Mouse (Mus musculus) heart, postnatal 0 days (tissue): ENCODE measurements at regions not wholly inside any gene's neighbourhood (a gene's known extent, or its start where the extent isn't known, plus 50 kb on each side); places are given as distances from the start of the nearest gene placed in this dataset.
A peak's percentile ranks its signal among the peaks of the same experiment; 100 is the strongest.

Source experiments
- ATAC-seq: fragments of 200-750 bp; cut with Nextera tagmentation; 2 replicates; pipeline ENCODE4 v1.8.0; 2017; ENCODE audit warnings: low read depth, moderate number of reproducible peaks, moderate library complexity; ENCODE audit not compliant: insufficient read depth
- DNase-seq: peaks from one replicate; pipeline ENCODE4 v3.0.0-alpha.2; 2016; ENCODE audit warnings: low spot score
- H3K27ac ChIP-seq: fragments of 300-500 bp; sonication (generic); 2 replicates; pipeline ENCODE4 v1.5.1; 2014; ENCODE audit warnings: low read depth, mild to moderate bottlenecking
- H3K27me3 ChIP-seq: fragments of 300-500 bp; sonication (generic); 2 replicates; pipeline ENCODE4 v1.6.1; 2014; ENCODE audit warnings: low read length, mixed read lengths; ENCODE audit not compliant: control insufficient read depth, insufficient read depth
- H3K36me3 ChIP-seq: fragments of 300-500 bp; sonication (generic); replicated peaks from 2 replicates; pipeline ENCODE4 v1.6.1; 2014; ENCODE audit warnings: low read length, mixed read lengths; ENCODE audit not compliant: control insufficient read depth, insufficient read depth
- H3K4me1 ChIP-seq: fragments of 300-500 bp; sonication (generic); 2 replicates; pipeline ENCODE4 v1.6.1; 2014; ENCODE audit warnings: antibody characterized with exemption; ENCODE audit not compliant: control insufficient read depth, insufficient read depth
- H3K4me2 ChIP-seq: fragments of 300-500 bp; sonication (generic); 2 replicates; pipeline ENCODE4 v1.6.1; 2014; ENCODE audit warnings: low read depth, mild to moderate bottlenecking, low read length, moderate library complexity
- H3K4me3 ChIP-seq: fragments of 300-500 bp; sonication (generic); 2 replicates; pipeline ENCODE4 v1.5.1; 2014; ENCODE audit warnings: low read depth, low read length
- H3K9ac ChIP-seq: fragments of 300-500 bp; sonication (generic); replicated peaks from 2 replicates; pipeline ENCODE4 v1.6.1; 2014; ENCODE audit warnings: low read depth, low read length, mixed read lengths
- H3K9me3 ChIP-seq: fragments of 300-500 bp; sonication (generic); replicated peaks from 2 replicates; pipeline ENCODE4 v1.6.1; 2016; ENCODE audit warnings: low read length; ENCODE audit not compliant: control insufficient read depth
- CTCF ChIP-seq: IDR thresholded peaks from 2 replicates; pipeline ENCODE4 v1.5.1; 2016; ENCODE audit warnings: antibody characterized with exemption, control low read depth, low read depth
- EP300 ChIP-seq: IDR thresholded peaks from 2 replicates; pipeline ENCODE4 v1.6.1; 2016; ENCODE audit warnings: antibody characterized with exemption, low read depth
- WGBS: fragments of 180-500 bp; shearing (Covaris S2); extraction: QIAGEN DNeasy Blood & Tissue Kit; methylation state at CpG from one replicate; pipeline ENCODE4 v1.1.7; 2014; 5-methylcytosine and 5-hydroxymethylcytosine counted together

DNA sequence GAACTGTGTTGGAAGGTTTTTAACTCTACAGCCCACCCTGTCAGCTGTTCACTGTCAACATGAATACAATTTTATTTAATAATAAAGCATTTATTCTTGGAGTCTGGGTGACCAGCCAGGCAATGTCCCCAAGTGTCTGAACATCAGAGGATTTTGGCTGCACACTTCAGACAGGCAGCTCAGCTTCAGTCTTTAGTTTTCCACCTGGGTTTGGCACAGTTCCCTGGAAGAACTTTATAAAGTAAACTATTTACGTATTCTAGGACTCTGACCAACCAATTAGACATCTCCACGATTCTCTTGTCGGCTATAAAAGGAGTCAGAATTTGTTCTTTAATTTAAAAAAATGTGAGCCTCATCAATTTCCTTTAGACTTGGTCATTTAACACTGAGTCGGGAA is 220.8 kb upstream of the 1700056E22Rik start:
- Histone ChIP-seq H3K4me3 (no peak overlapping the region), H3K9ac (no peak overlapping the region), H3K27me3 (no peaks in the 10 kb centered on the region), H3K4me2 (no peak overlapping the region), H3K4me1 (no peaks in the 10 kb centered on the region), H3K27ac (no peak overlapping the region), H3K9me3 (no peaks in the 10 kb centered on the region), H3K36me3 (no peaks in the 10 kb centered on the region)
- DNase-seq (no peak), ATAC-seq (no peak)
- WGBS = 74% methylated on average over 4 of the region's 4 CpGs
- TF ChIP-seq CTCF (no peak), EP300 (no peak)

DNA sequence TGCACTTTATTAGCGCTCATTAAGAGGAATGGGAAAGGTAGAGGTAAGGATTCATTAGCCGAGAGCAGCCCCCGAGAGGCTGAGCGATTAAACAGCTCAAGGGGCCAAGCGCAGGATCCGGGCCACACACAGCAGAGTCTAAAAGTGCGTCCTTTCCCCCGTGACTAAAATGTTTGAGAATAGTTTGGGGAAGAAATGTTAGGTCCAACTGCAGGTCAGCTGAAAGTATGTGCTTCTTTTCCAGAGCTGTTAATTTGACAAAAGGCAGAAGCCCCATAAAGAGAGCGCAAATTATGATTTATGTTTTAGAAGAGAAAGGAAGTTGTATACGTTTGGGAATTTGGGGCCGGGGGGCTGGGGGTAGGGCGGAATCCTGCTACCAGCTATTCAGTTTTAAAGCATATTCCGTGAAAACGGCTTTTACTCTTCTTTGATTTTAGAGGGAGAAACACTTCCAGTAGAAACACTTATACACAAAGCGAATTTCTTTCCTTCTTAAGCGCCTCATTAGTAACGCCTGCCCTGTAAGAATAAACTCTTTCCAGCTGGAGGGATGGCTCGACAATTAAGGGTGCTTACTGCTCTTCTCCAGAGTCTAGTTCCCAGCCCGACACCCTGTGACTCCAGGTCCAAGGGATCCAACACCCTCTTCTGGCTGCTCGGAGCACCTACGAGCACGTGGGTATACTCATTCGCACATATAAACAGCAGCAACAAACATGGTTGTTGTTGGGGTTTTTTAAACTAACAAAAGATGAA is 210.8 kb upstream of the 1700056E22Rik start:
- Histone ChIP-seq H3K4me2 (no peak overlapping the region), H3K27me3 (no peaks in the 10 kb centered on the region), H3K4me3 (no peak overlapping the region), H3K36me3 (no peaks in the 10 kb centered on the region), H3K9ac (no peak overlapping the region), H3K27ac (no peak overlapping the region), H3K4me1 (no peaks in the 10 kb centered on the region), H3K9me3 (no peaks in the 10 kb centered on the region)
- DNase-seq (no peak), ATAC-seq (no peak)
- no peak for TF ChIP-seq EP300
- no peak for TF ChIP-seq CTCF
- 84% methylated on average over 23 of the region's 23 CpGs for WGBS

DNA sequence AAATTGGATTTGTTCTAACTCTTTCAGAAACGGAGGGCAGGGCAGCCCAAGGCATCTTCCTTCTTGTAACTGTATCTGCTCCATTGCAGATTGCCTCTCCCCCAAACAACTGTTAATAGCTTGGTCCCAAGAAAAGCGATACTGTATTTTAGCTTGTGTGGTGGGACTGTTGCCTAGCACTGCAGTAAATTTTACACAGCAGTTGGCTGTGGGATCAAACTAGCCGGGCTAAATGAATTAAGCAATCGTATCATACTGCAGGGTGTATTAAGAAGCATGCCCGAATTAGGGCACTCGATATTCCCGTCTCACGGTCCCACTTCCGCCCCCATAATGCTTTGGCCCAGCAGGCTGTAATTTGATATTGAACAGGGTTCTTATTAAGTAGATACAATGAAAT is 210.2 kb upstream of the 1700056E22Rik start:
- Histone ChIP-seq H3K36me3 (no peaks in the 10 kb centered on the region), H3K9ac (no peak overlapping the region), H3K4me3 (no peak overlapping the region), H3K9me3 (no peaks in the 10 kb centered on the region), H3K4me2 (no peak overlapping the region), H3K4me1 (no peaks in the 10 kb centered on the region), H3K27me3 (no peaks in the 10 kb centered on the region), H3K27ac (no peak overlapping the region)
- DNase-seq (no peak), ATAC-seq (no peak)
- TF ChIP-seq CTCF = no peak
- no peak for TF ChIP-seq EP300
- 78% methylated on average over 9 of the region's 9 CpGs for WGBS

DNA sequence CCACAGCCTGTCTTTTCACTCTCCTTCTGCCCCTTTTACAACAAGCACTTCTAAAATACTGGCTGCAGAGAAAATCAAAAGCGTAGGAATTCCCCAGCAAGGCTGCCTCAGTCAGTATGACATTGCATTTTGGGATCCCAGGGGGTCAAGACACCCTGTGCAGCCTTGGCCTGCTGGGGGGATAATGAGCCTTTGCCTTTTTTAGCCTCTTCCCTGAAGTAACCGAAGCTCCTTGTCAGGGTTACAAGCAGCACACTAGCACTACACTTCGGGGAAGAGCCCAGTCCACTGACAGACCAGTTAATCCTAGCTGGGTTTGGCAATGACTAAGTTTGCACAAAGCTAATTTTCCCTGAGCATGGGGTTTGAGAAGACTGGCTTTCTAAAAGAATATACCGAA is 207.7 kb upstream of the 1700056E22Rik start:
- Histone ChIP-seq H3K27ac (no peak overlapping the region), H3K4me3 (no peak overlapping the region), H3K27me3 (no peaks in the 10 kb centered on the region), H3K9ac (no peak overlapping the region), H3K36me3 (no peaks in the 10 kb centered on the region), H3K4me1 (no peaks in the 10 kb centered on the region), H3K9me3 (no peaks in the 10 kb centered on the region), H3K4me2 (no peak overlapping the region)
- no peak for ATAC-seq
- 48% methylated on average over 4 of the region's 4 CpGs for WGBS
- DNase-seq = no peak
- TF ChIP-seq CTCF (no peak), EP300 (no peak)

DNA sequence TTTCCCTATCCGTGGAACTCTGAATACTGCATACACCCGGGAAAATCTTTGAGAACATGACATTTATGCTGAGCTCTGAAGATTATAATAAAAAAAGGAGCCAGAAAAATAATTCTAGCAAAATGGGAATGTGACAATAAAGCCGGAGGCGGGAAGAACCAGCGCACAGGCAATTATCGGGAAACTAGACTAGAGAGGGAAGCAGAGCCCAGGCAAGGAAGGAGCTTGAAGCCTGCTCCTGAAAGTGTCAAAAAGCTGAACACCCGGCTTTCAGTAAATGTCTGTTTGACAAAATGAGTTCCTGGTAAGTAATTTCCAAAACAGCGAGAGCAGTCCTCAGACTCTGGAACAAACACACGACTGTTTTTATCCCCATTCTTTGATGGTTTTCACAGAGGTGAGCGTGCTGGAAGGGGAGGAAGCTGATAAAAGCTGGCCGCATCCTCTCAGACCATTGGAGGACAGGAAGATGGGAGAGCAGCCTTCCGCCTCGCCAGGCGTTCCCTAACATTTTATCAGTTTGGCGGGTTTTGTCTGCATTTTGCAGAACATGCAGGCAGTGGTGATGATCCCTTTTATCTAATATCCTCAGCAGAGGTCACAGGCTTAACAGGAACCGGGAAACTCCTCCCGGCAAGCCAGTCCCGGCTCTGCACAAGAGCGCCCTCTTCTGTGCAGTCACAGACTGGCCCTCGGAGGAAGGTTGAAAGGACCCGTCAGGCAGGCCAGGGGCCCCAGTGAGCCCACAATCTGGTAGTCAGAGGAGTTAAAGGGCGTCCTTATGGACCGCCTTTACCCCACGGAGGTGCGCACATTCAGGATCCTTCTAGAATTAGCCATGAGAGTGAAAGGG is 201.3 kb upstream of the 1700056E22Rik start:
- TF ChIP-seq EP300 (no peak), CTCF (peak; percentile 85)
- H3K4me2 ChIP-seq = peak overlapping the region; percentile 49
- no peaks in the 10 kb centered on the region for H3K27me3 ChIP-seq
- no peaks in the 10 kb centered on the region for H3K4me1 ChIP-seq
- no peak overlapping the region for H3K9ac ChIP-seq
- ATAC-seq (peak; percentile 82), DNase-seq (peak; percentile 79)
- 14% methylated on average over 25 of the region's 25 CpGs for WGBS
- no peak overlapping the region for H3K27ac ChIP-seq
- H3K36me3 ChIP-seq = no peaks in the 10 kb centered on the region
- H3K4me3 ChIP-seq = peak overlapping the region; percentile 10
- no peaks in the 10 kb centered on the region for H3K9me3 ChIP-seq
